Mouse (Mus musculus): ENCODE measurements around the gene Alg9.

The Alg9 gene

DNA sequence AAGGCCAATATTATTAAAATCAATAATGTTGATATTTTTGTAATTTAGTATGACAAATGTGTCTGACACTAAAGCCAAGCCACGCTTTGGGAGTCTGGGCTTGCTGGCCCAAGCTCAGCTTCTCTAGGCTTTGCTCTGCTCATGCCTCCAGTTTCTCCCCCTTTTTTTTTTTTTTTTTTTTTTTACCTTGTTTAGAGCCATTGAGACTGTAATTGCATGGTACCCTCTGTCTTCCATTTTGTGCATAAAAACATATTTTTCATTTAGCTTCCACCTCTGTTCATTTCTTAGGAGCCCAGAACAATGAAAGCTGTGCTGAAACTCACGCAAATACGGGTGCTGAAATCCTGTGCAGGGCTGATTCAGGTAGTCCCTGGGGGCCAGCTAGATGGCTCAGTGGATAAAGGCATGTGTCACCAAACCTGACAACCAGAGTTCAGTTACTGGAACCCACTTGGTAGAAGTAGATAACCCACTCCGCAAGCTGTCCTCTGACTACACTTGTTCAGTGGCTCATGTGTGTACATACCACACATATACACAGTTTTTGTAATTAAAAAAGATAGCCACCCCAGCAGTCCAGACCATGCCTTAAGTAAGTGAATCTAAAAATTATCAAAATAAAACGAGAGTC lies 80.4 kb downstream of the Alg9 start:
- DNase-seq, result no peak

GRCm38 (mm10) chr9:50855780-50856179 lies 81.0 kb downstream of the Alg9 start:
- DNase-seq, result no peak

DNA sequence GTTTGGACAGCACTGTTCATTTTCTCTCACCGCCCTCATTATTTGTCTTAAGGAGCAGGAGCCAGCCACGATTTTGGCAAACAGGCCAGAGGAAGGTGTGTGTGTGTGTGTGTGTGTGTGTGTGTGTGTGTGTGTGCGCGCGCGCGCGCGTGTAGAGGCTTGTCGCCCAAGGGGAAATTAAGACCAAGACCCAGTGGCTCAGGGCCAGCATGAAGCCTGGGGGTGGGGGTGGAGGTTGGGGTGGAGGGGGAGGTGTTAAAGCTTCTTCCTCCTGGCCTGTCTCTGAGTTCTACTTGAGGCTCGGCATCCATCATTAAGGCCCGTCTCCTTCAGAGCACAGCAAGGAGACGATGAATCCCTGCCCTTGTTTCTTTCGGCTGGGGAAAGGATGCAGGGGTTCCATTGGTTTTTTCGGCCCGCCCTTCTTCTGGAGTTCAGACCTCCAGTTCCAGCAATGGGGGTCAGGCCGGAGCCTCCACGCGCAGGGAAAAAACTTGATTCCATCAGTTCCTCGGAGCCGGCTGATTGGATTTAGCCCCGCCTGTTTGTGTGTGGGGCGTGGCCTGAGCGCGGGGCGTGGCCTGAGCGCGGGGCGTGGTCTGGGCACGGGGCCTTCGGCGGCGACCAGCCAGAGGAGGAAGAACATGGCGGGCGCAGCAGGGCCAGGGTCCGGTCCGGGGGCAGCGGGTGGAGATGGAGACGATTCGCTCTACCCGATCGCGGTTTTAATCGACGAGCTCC lies 81.7 kb downstream of the Alg9 start:
- peak; percentile 87 for DNase-seq

- no peak for DNase-seq
Measured at GRCm38 (mm10) chr9:50857082-50857641, 82.3 kb downstream of the Alg9 start.

- DNase-seq, result no peak
Measured at GRCm38 (mm10) chr9:50858681-50859080, 83.9 kb downstream of the Alg9 start.

DNA sequence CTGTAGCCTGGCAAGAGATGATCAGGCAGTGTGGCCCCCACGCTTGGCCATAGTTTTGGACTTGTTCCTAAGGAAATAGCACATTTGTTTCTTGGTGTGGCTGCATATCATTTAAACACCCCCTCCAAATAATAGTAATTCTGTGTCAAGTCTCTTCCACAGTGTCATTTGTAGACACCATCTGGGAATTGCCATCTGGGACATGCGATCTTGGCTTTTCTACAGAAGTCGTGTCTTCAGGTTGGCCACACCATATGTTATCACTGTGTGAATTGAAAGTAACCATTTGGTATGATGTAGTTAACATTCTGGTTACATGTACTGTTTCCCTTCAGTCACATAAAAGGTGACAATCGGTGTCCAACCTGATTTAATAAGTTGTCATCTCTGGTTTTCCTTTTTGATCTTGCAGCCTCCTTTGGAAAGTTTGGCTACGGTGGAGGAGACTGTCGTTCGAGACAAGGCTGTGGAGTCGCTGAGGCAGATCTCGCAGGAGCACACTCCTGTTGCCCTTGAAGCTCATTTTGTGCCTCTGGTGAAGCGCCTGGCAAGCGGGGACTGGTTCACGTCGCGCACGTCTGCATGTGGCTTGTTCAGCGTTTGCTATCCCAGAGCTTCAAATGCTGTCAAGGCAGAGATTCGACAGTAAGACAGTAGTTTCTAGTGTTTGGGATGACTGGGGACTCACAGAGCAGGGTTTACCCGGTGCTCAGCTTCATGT lies 86.5 kb downstream of the Alg9 start:
- DNase-seq, result peak; percentile 81

DNA sequence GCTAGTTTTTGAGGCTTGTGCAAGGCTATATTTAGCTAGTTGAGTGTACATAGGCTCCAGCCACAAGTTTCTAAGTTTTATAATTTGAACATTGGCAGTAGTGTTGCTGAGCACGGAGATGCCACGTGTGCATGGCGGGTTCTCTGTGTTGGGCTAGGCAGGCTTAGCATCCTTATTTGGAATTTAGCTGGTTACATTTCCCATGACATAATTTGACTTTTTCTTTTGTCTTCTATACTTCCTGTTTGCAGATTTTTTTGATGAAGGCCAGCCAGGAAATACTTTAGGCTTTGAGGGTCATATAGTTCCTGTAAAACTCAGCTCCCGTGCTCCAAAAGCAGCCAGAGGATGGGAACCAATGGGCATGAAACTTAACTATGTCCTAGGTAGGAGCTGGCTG lies 89.0 kb downstream of the Alg9 start:
- DNase-seq, result no peak

DNA sequence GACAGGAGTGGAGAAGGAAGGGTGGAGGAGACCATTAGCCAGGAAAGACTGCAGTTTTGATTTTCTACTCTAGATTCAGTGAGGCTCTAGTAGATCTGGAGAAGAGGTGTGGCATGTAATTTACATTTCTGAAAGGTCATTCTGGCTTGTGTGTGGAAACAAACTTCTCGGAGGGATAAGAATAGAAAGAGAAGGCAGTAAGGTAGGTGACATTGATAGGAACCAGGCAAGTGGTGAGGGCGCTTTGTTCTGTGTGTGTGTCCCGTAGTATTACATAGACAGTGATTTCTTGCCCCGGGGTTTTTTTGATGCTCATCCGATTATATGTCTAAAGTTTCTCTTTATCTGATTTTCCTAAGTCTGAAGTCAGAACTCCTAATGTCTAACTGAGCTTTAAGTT lies 90.1 kb downstream of the Alg9 start:
- DNase-seq, result no peak

- DNase-seq, result no peak
Measured at GRCm38 (mm10) chr9:50865803-50866202, 91.0 kb downstream of the Alg9 start.

GRCm38 (mm10) chr9:50867015-50867414 lies 92.2 kb downstream of the Alg9 start:
- DNase-seq, result peak; percentile 54

DNA sequence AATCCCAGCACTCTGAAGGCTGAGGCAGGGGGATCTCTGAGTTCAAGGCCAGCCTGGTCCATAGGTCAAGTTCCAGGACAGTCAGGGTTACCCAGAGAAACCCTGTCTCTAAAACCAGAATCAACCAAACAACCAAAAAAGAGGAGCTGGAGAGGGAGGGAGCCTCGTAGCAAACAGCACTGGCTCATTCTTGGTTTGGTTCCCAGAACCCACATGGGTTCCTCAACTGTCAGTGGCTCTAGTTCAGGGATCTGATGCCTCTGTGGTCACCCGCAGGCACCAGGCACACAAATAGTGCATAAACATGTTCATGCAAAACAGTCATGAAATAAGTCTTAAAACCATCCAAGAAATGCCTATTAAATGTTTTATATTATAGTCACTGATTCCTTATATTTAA lies 93.4 kb downstream of the Alg9 start:
- peak; percentile 85 for DNase-seq

- DNase-seq, result no peak
Measured at GRCm38 (mm10) chr9:50873210-50873609, 98.4 kb downstream of the Alg9 start.

DNA sequence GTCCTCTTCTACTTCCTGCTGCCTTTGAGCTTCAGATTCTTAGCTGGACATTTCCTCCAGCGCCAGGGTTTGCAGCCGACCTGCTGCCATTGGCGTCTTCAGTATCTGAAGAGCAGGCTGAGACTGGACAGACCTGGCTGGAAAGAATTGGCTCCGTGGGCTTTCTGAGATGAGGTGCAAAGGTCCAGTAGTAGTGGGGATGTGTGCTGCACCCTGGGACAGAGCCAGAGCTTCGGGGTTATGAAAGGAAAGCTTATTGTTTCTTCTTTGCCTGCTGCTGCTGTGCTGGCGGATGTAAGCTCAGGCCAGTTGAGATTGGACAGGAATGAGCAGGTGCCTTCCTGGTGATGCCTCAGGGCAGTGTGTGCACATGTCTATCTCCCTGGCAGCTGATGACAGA lies 99.2 kb downstream of the Alg9 start:
- DNase-seq, result no peak

DNA sequence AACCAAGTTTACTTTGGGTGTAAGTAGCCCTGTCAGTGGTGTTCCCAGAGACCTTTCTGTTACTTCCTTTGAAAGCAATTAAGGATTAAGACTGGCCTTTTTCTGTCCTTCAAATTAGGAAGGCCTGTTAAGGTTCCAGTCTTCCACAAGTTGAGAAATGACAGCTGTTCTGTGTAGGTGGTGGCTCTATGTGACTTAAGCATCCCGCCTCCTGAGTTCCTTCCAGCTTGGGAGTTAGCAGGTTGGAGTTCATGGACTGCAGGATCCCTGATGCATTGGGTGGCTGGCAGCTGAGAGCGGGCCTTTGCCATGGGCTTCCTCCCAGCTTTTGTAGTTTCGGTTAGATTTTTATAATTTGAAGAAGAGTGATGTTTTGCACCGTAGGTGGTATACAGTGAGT lies 100.7 kb downstream of the Alg9 start:
- no peak for DNase-seq

DNA sequence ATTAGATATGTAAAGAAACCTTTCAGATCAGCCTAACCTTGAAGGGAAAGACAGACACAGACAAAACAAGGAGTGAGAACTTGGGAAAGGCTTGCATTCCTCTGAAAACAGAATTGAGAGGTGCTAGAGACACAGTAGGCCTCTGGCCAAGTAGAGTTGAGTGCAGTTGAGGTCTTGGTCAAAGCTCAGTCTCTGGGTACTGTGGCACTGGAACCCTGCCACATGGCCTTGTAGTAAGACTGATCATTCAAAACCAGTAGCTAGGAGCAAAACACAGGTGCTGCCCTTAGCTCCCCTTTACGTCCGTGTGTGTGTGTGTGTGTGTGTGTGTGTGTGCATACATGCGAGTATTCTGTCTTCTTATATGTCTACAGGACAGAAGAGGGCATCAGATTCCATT lies 101.5 kb downstream of the Alg9 start:
- DNase-seq, result no peak

- DNase-seq, result no peak
Measured at GRCm38 (mm10) chr9:50877431-50877830, 102.6 kb downstream of the Alg9 start.

- DNase-seq, result no peak
Measured at GRCm38 (mm10) chr9:50882183-50882582, 107.4 kb downstream of the Alg9 start.

DNA sequence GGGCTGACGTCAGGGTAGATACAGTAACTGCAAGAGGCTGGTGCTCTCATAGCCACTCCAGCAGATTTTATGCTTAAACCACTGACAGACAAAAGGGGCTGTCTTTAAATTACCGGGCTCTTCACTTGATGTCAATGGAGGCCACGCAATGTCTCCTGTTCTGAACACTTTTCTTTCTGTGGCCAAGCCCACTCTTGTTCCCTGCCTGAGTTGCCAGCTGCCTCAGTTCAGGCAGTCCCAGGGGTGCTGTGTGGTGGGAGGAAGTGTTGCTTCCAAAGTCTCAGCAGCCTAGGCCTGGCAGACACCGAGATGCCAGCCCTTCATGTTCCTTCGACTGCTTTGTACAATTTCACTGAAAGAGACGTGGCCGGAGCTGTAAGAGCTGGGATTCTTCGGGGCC lies 109.3 kb downstream of the Alg9 start:
- no peak for DNase-seq

DNA sequence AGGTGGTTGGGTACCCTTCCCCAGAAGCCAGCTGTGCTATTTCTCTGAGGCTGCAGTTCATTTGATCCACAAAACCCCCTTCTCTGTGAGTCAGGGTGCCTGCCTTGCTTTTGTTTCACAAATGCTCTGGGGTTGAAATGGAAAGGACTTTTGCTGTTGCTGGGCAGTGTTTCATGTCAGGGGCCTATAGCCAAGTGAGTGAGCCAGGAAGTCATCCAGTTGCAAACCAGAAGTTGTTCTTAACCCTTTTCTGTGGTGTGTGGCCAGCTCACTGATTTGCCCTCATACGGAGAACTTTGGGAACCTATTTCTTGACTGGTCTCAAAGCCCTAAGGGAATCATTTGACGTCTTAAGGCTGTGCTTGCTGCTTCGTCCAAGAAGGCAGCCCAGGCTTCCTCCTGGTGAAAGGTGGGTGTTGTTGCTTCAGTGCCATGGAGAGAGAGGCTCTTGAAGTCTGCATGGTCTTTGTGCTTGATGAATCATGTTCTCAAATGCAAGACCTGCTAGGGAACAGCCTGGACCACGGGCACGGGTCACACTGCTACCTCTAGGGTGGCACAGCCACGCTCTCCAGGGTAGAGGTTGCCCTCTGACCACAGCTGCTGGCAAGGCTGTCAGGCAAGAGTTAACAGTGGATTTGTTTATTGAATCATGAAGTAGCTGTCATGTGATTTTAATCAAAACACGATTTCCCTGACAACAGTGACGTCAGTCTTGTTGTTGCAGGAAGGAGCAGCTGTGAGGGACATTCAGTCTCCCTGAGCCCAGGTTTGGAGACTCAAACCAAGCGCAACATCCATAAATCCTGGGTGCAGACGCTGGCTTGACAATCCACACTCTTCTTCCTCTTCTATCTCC lies 110.2 kb downstream of the Alg9 start:
- peak; percentile 27 for DNase-seq

GRCm38 (mm10) chr9:50885600-50885987 lies 110.8 kb downstream of the Alg9 start:
- peak; percentile 61 for DNase-seq

GRCm38 (mm10) chr9:50886870-50887269 lies 112.1 kb downstream of the Alg9 start:
- DNase-seq, result no peak

DNA sequence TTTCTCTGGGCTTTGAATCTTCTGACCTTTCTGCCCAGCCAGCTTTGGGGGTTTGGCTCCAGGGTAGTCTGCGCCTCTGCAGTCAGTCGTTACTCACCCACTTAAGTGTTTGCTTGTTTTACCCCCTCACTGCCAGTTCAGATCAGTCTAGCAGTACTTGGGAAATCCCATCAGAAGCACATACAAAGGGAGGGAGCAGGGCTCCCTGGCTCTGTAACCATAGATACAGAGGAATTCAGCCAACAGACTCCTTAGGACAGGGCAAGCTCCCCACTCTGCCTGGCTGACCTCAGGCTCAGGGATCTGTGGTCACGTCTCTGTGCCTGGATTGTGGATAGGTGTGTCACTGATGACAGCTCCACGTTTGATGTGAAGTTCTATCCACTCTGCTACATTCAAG lies 112.5 kb downstream of the Alg9 start:
- DNase-seq, result no peak

DNA sequence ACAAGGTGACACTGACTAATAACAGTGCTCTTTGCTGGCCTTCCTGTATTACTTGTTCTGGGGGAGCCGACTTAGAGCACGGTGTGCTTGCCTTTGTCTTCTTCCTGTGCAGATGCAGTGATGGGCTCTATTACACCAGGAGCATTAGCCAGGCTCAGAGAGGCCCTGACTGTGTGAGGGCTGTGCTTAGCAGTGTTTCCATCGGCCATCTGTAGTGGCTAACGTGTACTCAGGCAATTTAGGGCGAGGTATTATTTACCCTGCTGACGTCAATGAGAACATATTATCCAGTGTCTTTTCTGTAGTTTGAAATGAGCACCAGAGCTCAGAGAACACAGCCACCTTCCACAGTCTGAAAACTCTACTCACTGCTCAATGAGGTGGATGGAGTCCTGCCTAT lies 114.4 kb downstream of the Alg9 start:
- DNase-seq, result no peak
